Mouse (Mus musculus): Measurements from ENCODE around the gene Arhgap29.
A peak's percentile ranks its signal among the peaks of the same experiment; 100 is the strongest.

Gene Arhgap29

DNA sequence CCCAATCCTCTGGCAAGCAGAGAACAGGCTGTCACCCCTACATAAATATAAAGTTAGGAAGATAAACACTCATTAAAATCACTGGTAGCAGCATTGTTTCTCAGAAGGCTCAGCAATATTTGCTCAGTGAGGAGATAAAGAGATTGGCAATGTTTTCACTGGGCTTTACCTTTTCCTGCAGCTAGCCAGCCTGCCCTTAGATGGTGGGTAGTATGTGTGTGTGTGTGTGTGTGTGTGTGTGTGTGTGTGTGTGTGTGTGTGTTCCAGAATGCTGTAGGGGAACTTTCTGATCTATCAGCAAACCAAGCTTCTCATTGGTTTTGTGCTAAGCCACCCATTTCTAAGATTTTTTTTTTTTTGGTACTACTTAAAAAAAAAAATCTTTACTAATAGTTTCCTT, 5.6 kb upstream of the Arhgap29 start:
- no peak for DNase-seq

GRCm38 (mm10) chr3:121950139-121950538, 2.2 kb upstream of the Arhgap29 start:
- DNase-seq = no peak

GRCm38 (mm10) chr3:121951116-121951515, 1.2 kb upstream of the Arhgap29 start:
- DNase-seq = no peak

- peak; percentile 66 for DNase-seq
These were observed 700 bp downstream of the Arhgap29 start for GRCm38 (mm10) chr3:121953049-121953432.

GRCm38 (mm10) chr3:121953433-121954161, 1.3 kb downstream of the Arhgap29 start:
- DNase-seq = no peak

DNA sequence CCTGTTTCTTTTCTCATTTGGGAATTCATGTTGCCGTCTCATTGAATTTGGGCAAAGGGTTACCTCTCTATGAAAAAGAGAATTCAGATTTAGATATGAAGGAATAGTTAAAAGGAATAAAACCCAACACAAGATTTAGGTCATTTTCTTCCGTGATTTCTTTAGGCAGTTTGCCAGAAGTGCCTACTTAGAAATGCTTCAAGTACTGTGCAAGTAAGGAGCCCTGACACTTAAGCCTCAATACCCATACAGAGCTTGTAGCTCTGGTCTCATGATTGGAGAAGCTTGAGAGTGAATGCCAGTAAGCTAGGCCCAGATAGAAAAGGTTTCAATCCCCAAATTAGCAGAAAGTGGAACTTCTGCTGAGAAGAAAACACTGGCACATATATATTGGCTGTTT, 2.1 kb downstream of the Arhgap29 start:
- DNase-seq = no peak

DNA sequence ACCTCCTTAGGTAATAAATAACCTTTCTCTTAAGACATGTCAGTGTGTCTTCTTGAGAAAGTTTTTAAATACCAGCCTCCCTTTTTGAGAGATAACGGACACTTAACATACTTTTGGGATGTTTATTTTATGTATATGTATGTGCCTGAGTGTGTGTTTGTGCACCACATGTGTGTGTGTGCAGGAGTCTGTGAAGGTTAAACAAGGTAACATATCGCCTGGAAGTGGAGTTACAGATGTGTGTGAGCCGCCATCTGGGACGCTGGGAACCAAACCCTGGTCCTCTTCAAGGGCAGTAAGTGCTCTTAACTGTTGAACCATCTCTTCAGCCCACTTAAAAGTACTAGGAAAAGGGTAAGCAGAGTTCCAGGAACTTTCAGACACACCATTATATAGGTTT, 3.2 kb downstream of the Arhgap29 start:
- DNase-seq = no peak

DNA sequence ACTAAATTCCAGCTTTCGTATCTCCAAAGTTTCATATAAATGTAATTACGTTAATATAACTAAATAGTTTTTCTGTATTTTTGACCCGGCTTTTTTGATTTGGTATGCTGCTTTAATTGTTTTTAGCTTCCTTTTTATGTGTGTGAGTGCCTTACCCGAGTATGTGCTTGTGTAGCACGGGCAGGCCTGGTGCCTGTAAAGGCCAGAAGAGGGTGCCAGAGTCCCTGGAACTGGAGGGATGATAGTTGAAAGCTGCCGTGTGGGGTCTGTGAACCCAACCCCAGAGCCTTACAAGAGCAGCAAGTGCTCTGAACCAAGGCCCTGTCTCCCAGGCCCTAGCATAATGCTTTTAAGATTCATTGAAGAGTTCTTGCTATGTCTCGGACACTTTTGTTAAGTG, 4.4 kb downstream of the Arhgap29 start:
- DNase-seq = no peak

DNA sequence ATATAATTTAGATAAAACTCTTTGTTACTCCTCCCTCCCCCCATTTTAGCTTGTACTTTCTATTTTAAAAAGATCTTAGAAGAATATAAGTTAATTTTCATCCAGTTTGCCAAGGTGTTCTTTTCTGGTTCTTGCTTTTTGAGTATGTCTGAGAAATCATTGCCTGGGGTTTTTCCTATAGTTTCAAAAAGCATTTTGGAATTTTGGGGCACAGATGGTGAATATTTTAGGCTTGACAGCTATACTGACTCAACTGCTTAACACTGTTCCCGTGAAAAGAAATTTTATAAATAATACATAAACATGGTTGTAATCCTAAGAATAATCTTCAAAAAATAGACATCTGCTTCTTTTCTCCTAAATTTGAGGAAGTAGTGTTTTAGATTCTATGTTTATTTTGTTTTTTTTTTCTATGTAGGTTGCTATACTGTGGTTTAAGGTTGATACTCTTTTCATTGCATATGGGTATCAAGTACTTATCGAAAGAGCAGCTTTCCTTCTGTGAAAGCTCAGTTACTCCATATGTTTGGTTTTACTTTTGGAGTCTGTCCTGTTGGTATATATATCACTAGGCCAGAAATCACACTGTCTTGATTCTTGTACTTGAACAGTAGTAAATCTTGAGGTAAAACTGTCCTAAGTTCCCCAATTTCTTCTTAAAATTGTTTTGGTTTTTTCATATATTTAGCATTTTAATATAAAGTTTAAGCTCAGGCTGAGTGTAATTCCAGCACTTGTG, 5.4 kb downstream of the Arhgap29 start:
- no peak for DNase-seq

DNA sequence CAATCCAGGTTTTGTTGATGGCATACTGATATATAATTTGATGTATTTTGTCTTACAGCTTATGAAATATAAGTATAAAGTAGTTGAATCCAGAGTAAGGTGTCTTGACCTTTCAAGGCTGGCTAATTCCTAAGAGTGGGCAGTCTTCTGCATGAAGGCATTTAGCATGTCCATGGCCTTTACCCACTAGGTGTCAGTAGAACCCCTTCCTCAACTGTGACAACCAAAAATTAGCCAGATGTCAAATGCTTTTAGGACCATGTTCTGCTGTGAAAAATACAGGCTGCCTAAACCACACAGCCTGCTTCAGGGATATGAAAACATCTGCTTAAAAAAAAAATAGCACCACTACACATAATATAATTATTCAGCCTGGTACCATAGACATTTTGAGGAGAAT, 11.8 kb downstream of the Arhgap29 start:
- no peak for DNase-seq

GRCm38 (mm10) chr3:121967681-121968476, 15.5 kb downstream of the Arhgap29 start:
- peak; percentile 82 for DNase-seq

DNA sequence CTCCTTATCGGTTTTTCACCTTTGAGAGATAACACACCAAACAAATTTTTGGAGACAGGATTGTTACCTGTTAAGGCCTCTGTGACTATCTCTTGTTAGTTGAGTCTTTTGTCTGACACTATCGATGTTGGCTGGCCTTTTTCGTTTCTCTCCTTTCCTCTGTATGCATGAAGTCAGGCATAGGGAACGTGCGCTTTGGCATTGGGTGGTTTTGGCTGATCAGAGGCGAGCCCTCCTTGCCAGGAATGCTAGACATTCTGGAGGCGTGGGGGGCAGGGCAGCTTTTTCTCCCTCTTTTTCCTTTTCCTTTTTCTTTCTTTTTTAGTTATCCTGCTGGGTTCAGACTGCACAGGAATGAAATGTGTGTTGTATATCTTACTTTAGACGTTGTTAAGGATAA, 16.3 kb downstream of the Arhgap29 start:
- no peak for DNase-seq

DNA sequence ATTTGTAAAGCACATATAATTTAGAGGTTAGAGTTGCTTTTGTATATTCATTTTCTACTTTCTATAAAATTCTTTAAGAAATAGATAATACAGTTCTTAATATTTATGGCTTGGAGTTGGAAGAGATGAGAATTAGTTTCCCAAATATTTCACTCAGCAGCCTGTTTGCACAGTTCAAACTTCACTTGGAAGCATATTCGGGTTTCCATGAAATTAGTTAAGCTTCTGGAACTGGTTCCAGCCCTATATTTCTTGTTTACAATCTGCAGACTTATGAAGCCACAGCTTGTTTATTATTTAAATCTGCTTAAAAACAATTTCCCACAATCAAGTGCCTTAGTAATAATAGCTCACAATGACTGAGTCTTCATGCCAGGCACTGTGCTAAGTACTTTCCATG, 17.1 kb downstream of the Arhgap29 start:
- no peak for DNase-seq

DNA sequence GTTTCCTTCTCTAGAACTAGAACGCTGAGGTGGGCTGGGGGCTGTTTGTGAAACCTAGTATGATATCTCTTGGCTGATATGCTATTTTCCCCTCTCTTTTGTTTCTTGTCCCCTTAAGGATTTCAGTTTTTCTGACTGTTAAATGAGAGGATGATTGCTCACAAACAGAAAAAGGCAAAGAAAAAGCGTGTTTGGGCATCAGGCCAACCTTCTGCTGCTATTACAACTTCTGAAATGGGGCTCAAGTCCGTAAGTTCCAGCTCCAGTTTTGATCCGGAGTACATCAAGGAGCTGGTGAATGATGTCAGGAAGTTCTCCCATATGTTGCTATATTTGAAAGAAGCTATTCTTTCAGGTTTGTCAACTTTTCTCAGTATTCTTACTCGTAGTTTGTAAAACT, 21.4 kb downstream of the Arhgap29 start:
- no peak for DNase-seq

DNA sequence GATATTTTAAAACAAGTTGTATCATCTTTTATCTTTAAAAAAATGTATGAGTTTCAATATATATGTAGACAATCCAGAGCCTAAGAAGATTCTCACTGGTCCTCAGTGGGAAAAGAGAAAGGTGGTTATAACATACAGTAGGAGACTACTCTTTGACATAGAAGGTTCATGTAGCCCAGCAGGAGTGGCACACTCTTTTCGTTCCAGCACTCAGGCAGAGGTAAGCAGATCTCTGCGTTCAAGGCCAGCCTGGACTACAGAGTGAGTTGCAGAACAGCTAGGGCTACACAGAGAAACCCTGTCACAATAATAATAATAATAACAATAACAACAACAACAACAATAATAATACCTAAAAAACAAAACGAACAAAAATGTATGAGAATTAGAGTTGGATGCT, 23.0 kb downstream of the Arhgap29 start:
- DNase-seq = no peak

DNA sequence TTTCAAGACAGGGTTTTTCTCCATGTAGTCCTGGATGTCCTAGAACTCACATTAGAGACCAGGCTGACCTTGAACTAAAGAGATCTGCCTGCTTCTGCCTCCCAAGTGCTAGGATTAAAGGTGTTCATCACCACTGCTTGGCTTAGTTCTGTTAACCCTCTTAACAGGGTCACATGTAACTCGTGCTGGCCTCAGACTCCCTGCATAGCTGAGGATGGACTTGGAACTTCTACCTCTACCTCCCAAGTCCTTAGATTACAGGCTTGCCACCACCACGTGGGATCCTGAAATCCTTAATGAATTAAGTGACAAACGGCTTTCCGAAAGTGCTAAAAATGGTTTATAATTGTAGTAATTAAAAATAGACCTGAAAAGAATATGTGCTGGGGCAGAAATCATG, 29.0 kb downstream of the Arhgap29 start:
- DNase-seq = no peak

DNA sequence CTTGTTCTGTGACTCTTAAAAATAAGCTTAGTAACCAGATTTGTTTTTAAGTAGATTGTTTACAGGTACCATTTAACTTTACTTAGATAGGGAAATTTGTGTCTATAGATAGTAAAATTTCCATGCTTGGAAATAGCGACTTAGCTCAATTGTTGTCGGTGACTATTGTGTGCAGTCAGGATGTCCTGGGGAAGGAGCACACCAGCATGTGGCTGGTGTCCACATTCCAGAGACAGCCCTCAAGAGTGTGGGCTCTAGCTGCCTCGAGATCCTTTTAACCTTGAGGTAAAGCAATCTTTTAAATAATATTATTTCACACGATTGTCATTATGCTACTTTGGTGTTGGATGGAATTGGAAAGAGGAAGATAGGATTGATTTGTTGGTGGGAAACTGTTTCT, 30.1 kb downstream of the Arhgap29 start:
- DNase-seq = no peak

GRCm38 (mm10) chr3:121995125-121995524, 42.8 kb downstream of the Arhgap29 start:
- DNase-seq = no peak

DNA sequence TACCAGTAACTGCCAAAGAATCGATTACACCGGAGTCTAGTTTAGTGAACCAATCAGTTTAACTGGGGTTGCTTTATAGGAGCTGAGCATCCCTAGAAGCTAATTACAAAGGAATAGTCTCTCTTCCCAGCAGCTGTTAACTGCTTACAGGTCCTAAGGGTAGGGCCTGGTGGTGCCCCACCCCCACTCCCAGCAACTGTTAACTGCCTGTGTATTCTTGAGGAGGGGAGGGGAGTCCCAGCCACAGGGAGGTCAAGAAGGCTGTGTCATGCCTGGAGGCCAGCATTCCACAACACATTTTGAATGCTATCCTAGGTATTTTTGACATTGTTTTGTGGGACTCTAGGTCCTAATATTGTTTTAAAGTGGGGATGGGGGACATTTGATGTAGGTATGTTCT, 47.6 kb downstream of the Arhgap29 start:
- DNase-seq = no peak

DNA sequence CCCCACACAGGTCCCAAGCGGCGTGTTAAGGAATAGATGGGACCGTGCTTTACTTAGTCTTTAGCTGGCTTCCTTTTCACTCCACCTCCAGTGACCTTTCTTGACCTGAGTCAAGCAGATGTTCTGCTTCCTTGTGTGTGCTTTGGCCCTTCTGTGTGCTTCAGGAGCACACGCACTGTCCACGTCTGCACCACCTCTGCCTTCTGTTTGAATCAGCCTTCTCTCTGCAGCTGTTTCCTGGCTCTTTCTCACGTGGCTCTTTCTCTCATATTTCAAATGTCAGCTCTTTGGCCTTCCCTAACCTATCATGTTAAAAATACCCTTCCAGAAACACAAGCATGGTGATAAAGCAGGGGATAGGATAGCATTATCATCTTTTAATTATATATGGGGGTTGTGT, 49.2 kb downstream of the Arhgap29 start:
- DNase-seq = no peak

DNA sequence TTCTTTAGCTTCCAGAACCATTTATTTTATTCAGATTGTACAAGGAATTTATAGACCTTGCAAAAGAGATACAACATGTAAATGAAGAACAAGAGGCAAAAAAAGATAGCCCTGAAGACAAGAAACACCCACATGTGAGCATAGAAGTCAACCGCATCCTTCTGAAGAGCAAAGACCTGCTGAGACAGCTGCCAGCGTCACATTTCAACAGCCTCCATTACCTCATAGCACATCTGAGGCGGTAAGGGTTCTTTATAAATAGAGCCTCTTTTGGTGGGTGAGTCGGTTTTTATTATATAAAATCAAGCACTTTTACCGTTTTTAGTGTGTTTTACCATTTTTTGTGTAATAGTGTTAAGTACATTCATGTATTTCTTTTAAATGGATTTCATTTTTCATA, 57.5 kb downstream of the Arhgap29 start:
- no peak for DNase-seq

- no peak for DNase-seq
These were observed 58.0 kb downstream of the Arhgap29 start for GRCm38 (mm10) chr3:122010292-122010691.

DNA sequence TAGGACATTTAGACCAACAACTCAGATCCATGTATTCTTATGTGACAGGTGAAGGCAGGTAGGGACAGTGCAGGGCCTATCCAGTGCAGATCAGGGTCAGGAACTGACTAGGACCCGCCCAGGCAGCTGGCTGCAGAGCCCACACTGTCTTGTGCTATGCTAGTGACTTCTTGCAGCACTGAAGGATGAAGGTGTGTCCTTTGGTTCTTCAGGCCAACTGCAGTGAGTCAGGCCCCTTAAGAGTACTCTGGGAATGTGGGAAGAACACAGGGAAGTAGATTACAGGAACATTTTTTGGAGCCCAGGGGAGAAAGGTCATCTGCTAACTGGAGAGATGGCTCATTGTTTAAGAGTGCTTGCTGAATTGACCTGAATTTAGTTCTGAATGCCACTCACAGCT, 60.1 kb downstream of the Arhgap29 start:
- DNase-seq = no peak

DNA sequence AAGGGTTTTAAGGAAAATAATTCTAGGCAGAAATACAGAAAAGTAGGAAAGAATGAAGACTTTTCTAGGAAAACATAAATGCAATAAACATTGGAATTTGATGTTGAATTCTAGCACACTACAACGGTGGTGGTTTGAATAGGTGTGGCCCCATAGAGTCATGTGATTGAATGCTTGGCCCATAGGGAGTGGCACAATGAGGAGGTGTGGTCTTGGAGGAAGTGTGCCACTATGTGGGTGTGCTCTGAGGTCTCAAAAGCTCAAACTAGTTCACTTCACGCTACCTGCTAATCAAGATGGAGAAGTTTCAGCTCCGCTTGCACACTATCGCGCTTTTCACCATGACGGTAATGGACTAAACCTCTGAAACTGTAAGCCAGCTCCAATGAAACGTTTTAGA, 66.1 kb downstream of the Arhgap29 start:
- DNase-seq = no peak
